Mouse (Mus musculus) CH12.LX (cell line): ENCODE measurements around the gene Mrm1. TPM values are rescaled to one million over a fixed set of nuclear protein-coding genes. Genes with fewer than 3 reads are reported as not detected.
A peak's percentile ranks its signal among the peaks of the same experiment; 100 is the strongest.
"Not testable (repeated sequence)": the region's sequence is repeated elsewhere in the genome, so short reads cannot be mapped to it uniquely, and the experiment has no call there.

Source experiments
- DNase-seq: peaks from one replicate; pipeline ENCODE4 v3.0.0-alpha.2; 2013; ENCODE audit errors: extremely low read depth
- H3K27ac ChIP-seq: 2 replicates; pipeline ENCODE4 v1.5.1; 2012; ENCODE audit warnings: low read depth, mild to moderate bottlenecking, control low read depth, moderate library complexity; ENCODE audit not compliant: insufficient read depth
- H3K27me3 ChIP-seq: replicated peaks from 2 replicates; pipeline ENCODE3; 2012; ENCODE audit warnings: inconsistent platforms
- H3K36me3 ChIP-seq, 2 experiments: replicated peaks in 1 of 2; 2 replicates each; pipeline versions ENCODE3 to v1.6.1; 2012; ENCODE audit warnings: inconsistent platforms in 1 of 2, low read length in 1 of 2, mild to moderate bottlenecking in 1 of 2, mixed read lengths in 1 of 2, moderate library complexity in 1 of 2; ENCODE audit not compliant: control insufficient read depth in 1 of 2, insufficient read depth in 1 of 2
- H3K4me1 ChIP-seq, 2 experiments: 2 replicates each; pipeline ENCODE4 v1.6.1; 2012; ENCODE audit warnings: inconsistent platforms in 1 of 2, moderate library complexity in 1 of 2; ENCODE audit not compliant: insufficient read depth in 2 of 2, control insufficient read depth in 1 of 2
- H3K4me2 ChIP-seq: 2 replicates; pipeline ENCODE4 v1.6.1; 2012; ENCODE audit warnings: low read depth, mild to moderate bottlenecking, control low read depth; ENCODE audit not compliant: poor library complexity, insufficient read depth, severe bottlenecking
- H3K4me3 ChIP-seq, 3 experiments: fragments of 150-350 bp in 1 of 3; sonication (generic) in 1 of 3; replicated peaks in 1 of 3; 2 replicates each; pipeline versions ENCODE3 to v1.5.1; 2011 to 2012; ENCODE audit warnings: low read depth in 2 of 3, low read length in 2 of 3, mild to moderate bottlenecking in 2 of 3, moderate library complexity in 2 of 3, control low read depth in 1 of 3, improper control_type of control experiment in 1 of 3, inconsistent platforms in 1 of 3, mixed read lengths in 1 of 3; ENCODE audit not compliant: poor library complexity in 1 of 3
- H3K79me2 ChIP-seq: replicated peaks from 2 replicates; pipeline ENCODE4 v1.6.1; 2012; ENCODE audit warnings: mild to moderate bottlenecking, moderate library complexity; ENCODE audit not compliant: control insufficient read depth, poor library complexity, insufficient read depth, severe bottlenecking; ENCODE audit errors: extremely low read depth
- H3K9ac ChIP-seq: 2 replicates; pipeline ENCODE4 v1.6.1; 2012; ENCODE audit warnings: low read depth, mild to moderate bottlenecking, control low read depth, moderate library complexity; ENCODE audit not compliant: insufficient read depth
- H3K9me3 ChIP-seq: replicated peaks from 2 replicates; pipeline ENCODE3; 2012; ENCODE audit warnings: low read length, inconsistent platforms, mixed read lengths
- BHLHE40 ChIP-seq: IDR thresholded peaks from 2 replicates; pipeline ENCODE4 v1.6.1; 2011; ENCODE audit warnings: mild to moderate bottlenecking, low read depth, low read length, improper control_type of control experiment
- CTCF ChIP-seq, 2 experiments: IDR thresholded peaks in 1 of 2; conservative IDR thresholded peaks in 1 of 2; 2 replicates each; pipeline ENCODE4 v1.5.1; 2011 to 2012; ENCODE audit warnings: low read depth in 2 of 2, low read length in 2 of 2, improper control_type of control experiment in 1 of 2, inconsistent platforms in 1 of 2, mild to moderate bottlenecking in 1 of 2, moderate library complexity in 1 of 2
- E2F4 ChIP-seq: IDR thresholded peaks from 2 replicates; pipeline ENCODE4 v1.6.1; 2011; ENCODE audit warnings: low read depth, low read length, improper control_type of control experiment; ENCODE audit not compliant: insufficient replicate concordance
- ELF1 ChIP-seq: IDR thresholded peaks from 2 replicates; pipeline ENCODE4 v1.6.1; 2014; ENCODE audit warnings: low read depth, mild to moderate bottlenecking, inconsistent platforms, low read length, improper control_type of control experiment
- EP300 ChIP-seq: IDR thresholded peaks from 2 replicates; pipeline ENCODE4 v1.6.1; 2011; ENCODE audit warnings: low read length, improper control_type of control experiment
- ETS1 ChIP-seq: conservative IDR thresholded peaks from 2 replicates; pipeline ENCODE4 v1.6.1; 2012; ENCODE audit warnings: low read depth, mild to moderate bottlenecking, inconsistent platforms, low read length, improper control_type of control experiment, moderate library complexity
- HCFC1 ChIP-seq: IDR thresholded peaks from 2 replicates; pipeline ENCODE4 v1.6.1; 2012; ENCODE audit warnings: low read depth, mild to moderate bottlenecking, inconsistent platforms, low read length, improper control_type of control experiment
- IRF4 ChIP-seq: IDR thresholded peaks from 2 replicates; pipeline ENCODE4 v1.6.1; 2014; ENCODE audit warnings: low read depth, mild to moderate bottlenecking, inconsistent platforms, low read length, improper control_type of control experiment
- KAT2A ChIP-seq: IDR thresholded peaks from 2 replicates; pipeline ENCODE4 v1.6.1; 2012; ENCODE audit warnings: low read length, improper control_type of control experiment, inconsistent platforms; ENCODE audit not compliant: insufficient replicate concordance
- MAX ChIP-seq: IDR thresholded peaks from 2 replicates; pipeline ENCODE4 v1.6.1; 2011; ENCODE audit warnings: low read length, improper control_type of control experiment
- MEF2A ChIP-seq: IDR thresholded peaks from 2 replicates; pipeline ENCODE4 v1.6.1; 2014; ENCODE audit warnings: low read depth, mild to moderate bottlenecking, inconsistent platforms, low read length, improper control_type of control experiment, borderline replicate concordance
- MXI1 ChIP-seq: IDR thresholded peaks from 2 replicates; pipeline ENCODE4 v1.6.1; 2011; ENCODE audit warnings: mild to moderate bottlenecking, low read depth, low read length, improper control_type of control experiment
- MYC ChIP-seq: IDR thresholded peaks from 2 replicates; pipeline ENCODE4 v1.6.1; 2011; ENCODE audit warnings: low read depth, mild to moderate bottlenecking, improper control_type of control experiment, low read length
- NELFE ChIP-seq: IDR thresholded peaks from 2 replicates; pipeline ENCODE4 v1.6.1; 2011; ENCODE audit warnings: low read depth, low read length, improper control_type of control experiment
- NRF1 ChIP-seq: IDR thresholded peaks from 2 replicates; pipeline ENCODE4 v1.6.1; 2014; ENCODE audit warnings: low read depth, mild to moderate bottlenecking, inconsistent platforms, low read length, improper control_type of control experiment, moderate library complexity
- PAX5 ChIP-seq: IDR thresholded peaks from 2 replicates; pipeline ENCODE4 v1.6.1; 2012; ENCODE audit warnings: low read length, inconsistent platforms, mixed read lengths
- POLR2A ChIP-seq: IDR thresholded peaks from 2 replicates; pipeline ENCODE4 v1.6.1; 2011; ENCODE audit warnings: low read depth, mild to moderate bottlenecking, improper control_type of control experiment, low read length
- POLR2AphosphoS2 ChIP-seq: IDR thresholded peaks from 2 replicates; pipeline ENCODE4 v1.6.1; 2011; ENCODE audit warnings: low read depth, low read length, improper control_type of control experiment
- SMC3 ChIP-seq: IDR thresholded peaks from 2 replicates; pipeline ENCODE4 v1.6.1; 2011; ENCODE audit warnings: low read depth, low read length, improper control_type of control experiment
- TCF12 ChIP-seq: IDR thresholded peaks from 2 replicates; pipeline ENCODE4 v1.6.1; 2014; ENCODE audit warnings: low read depth, mild to moderate bottlenecking, inconsistent platforms, low read length, improper control_type of control experiment
- USF1 ChIP-seq: IDR thresholded peaks from 2 replicates; pipeline ENCODE4 v1.6.1; 2014; ENCODE audit warnings: low read depth, mild to moderate bottlenecking, inconsistent platforms, low read length, improper control_type of control experiment
- USF2 ChIP-seq: conservative IDR thresholded peaks from 2 replicates; pipeline ENCODE4 v1.6.1; 2011; ENCODE audit warnings: low read depth, low read length, improper control_type of control experiment
- ZKSCAN1 ChIP-seq: IDR thresholded peaks from 2 replicates; pipeline ENCODE4 v1.6.1; 2012; ENCODE audit warnings: low read depth, inconsistent platforms, low read length, improper control_type of control experiment, borderline replicate concordance
- ZMIZ1 ChIP-seq: IDR thresholded peaks from 2 replicates; pipeline ENCODE4 v1.6.1; 2012; ENCODE audit warnings: low read depth, mild to moderate bottlenecking, inconsistent platforms, low read length, improper control_type of control experiment
- dilution Hi-C: fragments of 300-500 bp; cut with MboI; formaldehyde crosslinking; loops from 2 replicates; pipeline ENCODE4 v1.14.3; 2020; ENCODE audit warnings: low sequenced_read_pairs; ENCODE audit not compliant: extremely low pct_unique_long_range_greater_than_20kb, extremely low pct_ligation_motif_present
- in situ Hi-C: fragments of 300-500 bp; cut with MboI; formaldehyde crosslinking; loops from 3 replicates; pipeline ENCODE4 v1.14.3; 2019; ENCODE audit warnings: low sequenced_read_pairs, low pct_ligation_motif_present, low pct_unique_long_range_greater_than_20kb, mixed read lengths
- polyA plus RNA-seq: library from polyadenylated mRNA; unstranded; fragments of >175 nt; gene quantifications from 2 replicates; pipeline ENCODE4 v1.2.1, GENCODE M21; 2012; ENCODE audit warnings: low read depth; ENCODE audit not compliant: insufficient read length
- total RNA-seq, 2 experiments: library from RNA; depleted of rRNA; stranded (reverse); fragments of 300-350 nt in 1 of 2; fragments of >200 nt in 1 of 2; gene quantifications; 2 replicates each; pipeline ENCODE4 v1.2.3; 2012 to 2014

Gene Mrm1
- total and polyA plus RNA-seq, 3 experiments, result 11.1 to 27.8 (median 16.1) TPM

GRCm38 (mm10) chr11:84839330-84839729 is 20.0 kb upstream of the Mrm1 start:
- H3K27me3 ChIP-seq, result no peaks in the 10 kb centered on the region
- peaks cover 45 to 86% of the 10 kb centered on the region in 2 experiments for H3K36me3 ChIP-seq
- no peak overlapping the region for H3K27ac ChIP-seq
- H3K4me1 ChIP-seq, result no peaks in the 10 kb centered on the region
- H3K4me3 ChIP-seq, result no peak overlapping the region
- H3K4me2 ChIP-seq, result no peak overlapping the region
- peak in 1 of 2 experiments; percentile 23; a peak in 1 of 4 replicates for TF ChIP-seq CTCF (conservative IDR thresholded peaks at IDR 0.05 in 1 of 2, IDR thresholded peaks at IDR 0.05 in 1 of 2; ENCODE audit: low read depth in 2 of 2, low read length in 2 of 2)
- TF ChIP-seq NELFE, result no peak
- in situ Hi-C loops (no loop called here), dilution Hi-C loops (no loop called here)
- peaks cover 14% of the 10 kb centered on the region for H3K79me2 ChIP-seq
- H3K9me3 ChIP-seq, result no peaks in the 10 kb centered on the region
- DNase-seq, result no peak
- H3K9ac ChIP-seq, result no peak overlapping the region

- H3K79me2 ChIP-seq, H3K27me3 ChIP-seq, dilution Hi-C loops, DNase-seq, in situ Hi-C loops, H3K9me3 ChIP-seq: not testable (repeated sequence)
- H3K4me1 ChIP-seq, result peaks cover 6 to 26% of the 10 kb centered on the region in 2 experiments
- peak overlapping the region; percentile 79 for H3K27ac ChIP-seq
- TF ChIP-seq USF2, result peak; percentile 40; the same call in 1 of the 2 replicates
- H3K36me3 ChIP-seq, result peaks cover 28 to 63% of the 10 kb centered on the region in 2 experiments
- H3K9ac ChIP-seq, result peak overlapping the region; percentile 89
- H3K4me2 ChIP-seq, result peak overlapping the region; percentile 75
- H3K4me3 ChIP-seq, result peak overlapping the region; percentile 53 to 95 (median 88)
Measured at GRCm38 (mm10) chr11:84829495-84829894, 10.2 kb upstream of the Mrm1 start.

GRCm38 (mm10) chr11:84828516-84829399 is 9.4 kb upstream of the Mrm1 start, which contains the start of gene Dhrs11:
Dhrs11 (minus strand) TSS chr11:84828994.
- Histone ChIP-seq H3K4me1 (peaks cover 6 to 32% of the 10 kb centered on the region in 2 experiments), H3K36me3 (peaks cover 22 to 62% of the 10 kb centered on the region in 2 experiments), H3K79me2 (peaks cover 4% of the 10 kb centered on the region; the same call in 1 of the 2 replicates), H3K4me3 (peak within 1 kb of the TSS; percentile 85 to 95 (median 88)), H3K27ac (peak within 1 kb of the TSS; percentile 79), H3K9ac (peak within 1 kb of the TSS; percentile 89), H3K4me2 (peak within 1 kb of the TSS; percentile 83), H3K9me3 (no peaks in the 10 kb centered on the region), H3K27me3 (no peaks in the 10 kb centered on the region)
- peak; percentile 93 for DNase-seq
- in situ Hi-C loops, result no loop called here
- dilution Hi-C loops, result no loop called here
- TF ChIP-seq ELF1 (peak; percentile 98), SMC3 (no peak), USF1 (peak; percentile 60), E2F4 (no peak), NRF1 (peak; percentile 72), POLR2A (peak; percentile 98), MXI1 (peak; percentile 96), ZKSCAN1 (no peak), KAT2A (0 out of 2 replicates have a peak, but pooled peaks have one; percentile 59), MAX (peak; percentile 87), PAX5 (no peak), MEF2A (peak; percentile 10; the same call in 1 of the 2 replicates), TCF12 (peak; percentile 88), ETS1 (peak; percentile 68), POLR2AphosphoS2 (peak; percentile 95; the same call in 1 of the 2 replicates), EP300 (no peak), BHLHE40 (peak; percentile 93), HCFC1 (peak; percentile 80), MYC (peak; percentile 90), IRF4 (peak; percentile 33; the same call in 1 of the 2 replicates), ZMIZ1 (peak; percentile 91; the same call in 1 of the 2 replicates)
